10 mouse cellular contexts compared by ENCODE assay signal in the genomic region with DNA sequence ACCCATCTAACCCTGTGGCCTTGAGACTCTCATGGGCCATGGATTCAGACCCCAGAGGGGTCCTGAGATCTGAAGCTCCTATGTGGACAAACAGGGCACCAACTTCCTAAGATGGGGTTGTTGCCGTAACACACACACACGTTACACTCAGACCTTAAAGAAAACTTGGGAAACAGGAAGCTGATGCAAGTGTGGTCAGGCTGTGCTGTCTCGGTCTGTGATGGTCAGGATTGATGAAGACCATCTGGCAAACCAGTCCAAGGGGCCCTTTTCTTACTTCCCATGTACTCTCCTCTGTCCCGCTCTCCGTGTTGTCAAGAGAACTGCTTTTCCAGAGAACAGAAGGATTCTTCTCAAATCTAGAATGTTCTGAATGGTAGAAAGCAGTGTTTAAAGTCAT. TPM values are rescaled to one million over a fixed set of nuclear protein-coding genes. Genes with fewer than 3 reads are reported as not detected.
DNase-seq lines count a peak whose midpoint lies in the region; ATAC-seq lines count a peak whose summit lies in the region.
"Had no signal": no experiment of that assay in that cellular context is flagged by ENCODE, and none has a peak within 500 bp of the region (broad histone marks: within the 10 kb centered on the region; RNA-seq: fewer than 3 reads in every experiment).

No protein-coding gene starts in this region.

- peaks cover 16% of the 10 kb centered on the region; the same call in 1 of the 2 replicates for H3K4me1 ChIP-seq in hindbrain, embryonic 15.5 days (replicated peaks)
- H3K4me1 ChIP-seq in hindbrain, embryonic 12.5 days = peaks cover 9% of the 10 kb centered on the region
- H3K4me1 ChIP-seq in embryonic facial prominence, embryonic 14.5 days (ENCODE audit: control insufficient read depth, insufficient read depth, low read length) = peaks cover 37% of the 10 kb centered on the region
- H3K4me1 ChIP-seq in liver, embryonic 15.5 days (replicated peaks) = peaks cover 47% of the 10 kb centered on the region

- DNase-seq in NIH3T3 (ENCODE audit: low read depth) = peak; percentile 32
- DNase-seq in embryonic facial prominence, embryonic 14.5 days (ENCODE audit: low spot score) = no peak
- DNase-seq in thymus, postnatal 14 days = no peak
- no peak for DNase-seq in adrenal gland, postnatal 36 days

- H3K36me3 ChIP-seq in hindbrain, embryonic 15.5 days = no peaks in the 10 kb centered on the region
- H3K36me3 ChIP-seq in hindbrain, embryonic 12.5 days = no peaks in the 10 kb centered on the region
- peaks cover 22% of the 10 kb centered on the region for H3K36me3 ChIP-seq in embryonic facial prominence, embryonic 14.5 days (ENCODE audit: control insufficient read depth, insufficient read depth, low read length)
- peaks cover 4% of the 10 kb centered on the region; the same call in 1 of the 2 replicates for H3K36me3 ChIP-seq in liver, embryonic 15.5 days (replicated peaks)
- H3K36me3 ChIP-seq: neural tube, embryonic 12.5 days had no signal

- WGBS in hindbrain, embryonic 15.5 days = 91% methylated on average over 5 of the region's 5 CpGs
- 71% methylated on average over 5 of the region's 5 CpGs for WGBS in hindbrain, embryonic 12.5 days
- WGBS in embryonic facial prominence, embryonic 14.5 days = 58% methylated on average over 5 of the region's 5 CpGs
- WGBS in liver, embryonic 15.5 days (ENCODE audit: insufficient replicate concordance) = 32% methylated on average over 5 of the region's 5 CpGs

- H3K4me3 ChIP-seq in hindbrain, embryonic 15.5 days = no peak overlapping the region
- no peak overlapping the region for H3K4me3 ChIP-seq in hindbrain, embryonic 12.5 days
- no peak overlapping the region for H3K4me3 ChIP-seq in embryonic facial prominence, embryonic 14.5 days (ENCODE audit: low read depth, low read length)
- no peak overlapping the region for H3K4me3 ChIP-seq in liver, embryonic 15.5 days (replicated peaks)
- H3K4me3 ChIP-seq: neural tube, embryonic 12.5 days had no signal

- no peaks in the 10 kb centered on the region for H3K27me3 ChIP-seq in hindbrain, embryonic 15.5 days
- no peaks in the 10 kb centered on the region for H3K27me3 ChIP-seq in hindbrain, embryonic 12.5 days
- H3K27me3 ChIP-seq in embryonic facial prominence, embryonic 14.5 days (replicated peaks; ENCODE audit: control insufficient read depth, insufficient read depth, low read length) = no peaks in the 10 kb centered on the region
- no peaks in the 10 kb centered on the region for H3K27me3 ChIP-seq in liver, embryonic 15.5 days
- H3K27me3 ChIP-seq: neural tube, embryonic 12.5 days had no signal

- no peak for ATAC-seq in hindbrain, embryonic 15.5 days (ENCODE audit: low FRiP score, low read depth)
- no peak for ATAC-seq in hindbrain, embryonic 12.5 days (ENCODE audit: low FRiP score)
- no peak for ATAC-seq in embryonic facial prominence, embryonic 14.5 days (ENCODE audit: low read depth)
- no peak for ATAC-seq in liver, embryonic 15.5 days (ENCODE audit: insufficient read depth)
- no peak for ATAC-seq in cerebellum, adult (ENCODE audit: insufficient number of reproducible peaks, low FRiP score, low TSS enrichment)
- ATAC-seq: activated CD4-positive, CD25-positive, alpha-beta regulatory T cell, adult 4 months had no signal

- H3K4me2 ChIP-seq in hindbrain, embryonic 15.5 days = no peak overlapping the region
- no peak overlapping the region for H3K4me2 ChIP-seq in hindbrain, embryonic 12.5 days (replicated peaks)
- H3K4me2 ChIP-seq in embryonic facial prominence, embryonic 14.5 days (ENCODE audit: low read depth, low read length) = no peak overlapping the region
- H3K4me2 ChIP-seq in liver, embryonic 15.5 days = no peak overlapping the region
- H3K4me2 ChIP-seq: neural tube, embryonic 12.5 days had no signal

- H3K9ac ChIP-seq in hindbrain, embryonic 15.5 days = no peak overlapping the region
- no peak overlapping the region for H3K9ac ChIP-seq in hindbrain, embryonic 12.5 days
- no peak overlapping the region for H3K9ac ChIP-seq in embryonic facial prominence, embryonic 14.5 days (ENCODE audit: low read depth, low read length)
- H3K9ac ChIP-seq in liver, embryonic 15.5 days = no peak overlapping the region
- H3K9ac ChIP-seq: neural tube, embryonic 12.5 days had no signal

- no peaks in the 10 kb centered on the region for H3K9me3 ChIP-seq in hindbrain, embryonic 15.5 days
- H3K9me3 ChIP-seq in hindbrain, embryonic 12.5 days (replicated peaks) = no peaks in the 10 kb centered on the region
- H3K9me3 ChIP-seq in embryonic facial prominence, embryonic 14.5 days (ENCODE audit: control insufficient read depth, low read length) = no peaks in the 10 kb centered on the region
- H3K9me3 ChIP-seq in liver, embryonic 15.5 days (replicated peaks) = no peaks in the 10 kb centered on the region
- H3K9me3 ChIP-seq: neural tube, embryonic 12.5 days had no signal

- peak overlapping the region; percentile 30; the same call in 1 of the 2 replicates for H3K27ac ChIP-seq in hindbrain, embryonic 15.5 days (replicated peaks)
- no peak overlapping the region for H3K27ac ChIP-seq in hindbrain, embryonic 12.5 days
- H3K27ac ChIP-seq in embryonic facial prominence, embryonic 14.5 days (replicated peaks; ENCODE audit: low read depth, low read length) = peak overlapping the region; percentile 71
- H3K27ac ChIP-seq in liver, embryonic 15.5 days (replicated peaks) = peak overlapping the region; percentile 0; the same call in 1 of the 2 replicates
- H3K27ac ChIP-seq: neural tube, embryonic 12.5 days had no signal

RNA-seq across cellular contexts. Expression of gene Umps, which starts 45.3 kb away (rescaled TPM):
- polyA plus RNA-seq in hindbrain, embryonic 15.5 days (2015; fragmentation: Nextera tagmentation; extraction: Ambion mirVana) = 24.1 and 25.9 TPM in 2 replicates
- polyA plus RNA-seq in hindbrain, embryonic 12.5 days (2016; fragmentation: Nextera tagmentation; extraction: Ambion mirVana) = 38.2 and 39.4 TPM in 2 replicates
- polyA plus RNA-seq in embryonic facial prominence, embryonic 14.5 days (2014; fragmentation: Nextera tagmentation; extraction: Ambion mirVana) = 45.7 and 51.2 TPM in 2 replicates
- polyA plus RNA-seq in liver, embryonic 15.5 days (2015; fragmentation: Nextera tagmentation; extraction: Ambion mirVana) = 34.0 and 35.1 TPM in 2 replicates
- total RNA-seq in adrenal gland, postnatal 36 days (2021) = 10 to 100 TPM; 42.3 to 50.8 TPM
